Mouse (Mus musculus) midbrain, embryonic 11.5 days (tissue): ENCODE measurements around the gene Wnt10a. TPM values are rescaled to one million over a fixed set of nuclear protein-coding genes. Genes with fewer than 3 reads are reported as not detected.

Experiments
- ATAC-seq: fragments of 200-750 bp; cut with Nextera tagmentation; 2 replicates; pipeline ENCODE4 v1.8.0; 2017; ENCODE audit warnings: moderate TSS enrichment, moderate library complexity; ENCODE audit not compliant: low FRiP score
- DNase-seq: peaks from one replicate; pipeline ENCODE4 v3.0.0; 2015; ENCODE audit warnings: low spot score; ENCODE audit errors: missing footprints
- H3K27ac ChIP-seq: fragments of 300-500 bp; sonication (generic); 2 replicates; pipeline ENCODE4 v1.5.1; 2014; ENCODE audit warnings: low read depth, low read length
- H3K27me3 ChIP-seq: fragments of 300-500 bp; sonication (generic); 2 replicates; pipeline ENCODE4 v1.6.1; 2014; ENCODE audit warnings: mild to moderate bottlenecking, low read length, moderate library complexity, mixed read lengths; ENCODE audit not compliant: control insufficient read depth, insufficient read depth
- H3K36me3 ChIP-seq: fragments of 300-500 bp; sonication (generic); 2 replicates; pipeline ENCODE4 v1.6.1; 2014; ENCODE audit warnings: mild to moderate bottlenecking, low read length, moderate library complexity, mixed read lengths; ENCODE audit not compliant: control insufficient read depth, insufficient read depth
- H3K4me1 ChIP-seq: fragments of 300-500 bp; sonication (generic); 2 replicates; pipeline ENCODE4 v1.6.1; 2014; ENCODE audit warnings: low read length; ENCODE audit not compliant: control insufficient read depth, insufficient read depth
- H3K4me2 ChIP-seq: fragments of 300-500 bp; sonication (generic); 2 replicates; pipeline ENCODE4 v1.6.1; 2014; ENCODE audit warnings: mild to moderate bottlenecking, moderate library complexity
- H3K4me3 ChIP-seq: fragments of 300-500 bp; sonication (generic); 2 replicates; pipeline ENCODE4 v1.5.1; 2014; ENCODE audit warnings: low read depth, low read length
- H3K9ac ChIP-seq: fragments of 300-500 bp; sonication (generic); 2 replicates; pipeline ENCODE4 v1.6.1; 2014; ENCODE audit warnings: low read length
- H3K9me3 ChIP-seq: fragments of 300-500 bp; sonication (generic); 2 replicates; pipeline ENCODE4 v1.6.1; 2016; ENCODE audit warnings: low read length; ENCODE audit not compliant: control insufficient read depth
- WGBS: fragments of 180-500 bp; shearing (Covaris S2); extraction: QIAGEN DNeasy Blood & Tissue Kit; methylation state at CpG from one replicate; pipeline ENCODE4 v1.1.7; 2014; 5-methylcytosine and 5-hydroxymethylcytosine counted together
- polyA plus RNA-seq: library from polyadenylated mRNA; unstranded; fragments of >200 nt; fragmentation: Nextera tagmentation; extraction: Ambion mirVana; gene quantifications from 2 replicates; pipeline ENCODE4 v1.2.1, GENCODE M21; 2014

Wnt10a gene
- polyA plus RNA-seq, 1 experiment from 2014 or later: 2.3 TPM

GRCm38 (mm10) chr1:74794487-74795144, 3.3 kb downstream of the Wnt10a start:
- Histone ChIP-seq H3K9ac (peak overlapping the region; percentile 12; the same call in 1 of the 2 replicates), H3K4me2 (peak overlapping the region; percentile 43), H3K27me3 (peaks cover 84% of the 10 kb centered on the region), H3K9me3 (no peaks in the 10 kb centered on the region), H3K27ac (no peak overlapping the region), H3K36me3 (no peaks in the 10 kb centered on the region), H3K4me1 (peaks cover 35% of the 10 kb centered on the region), H3K4me3 (peak overlapping the region; percentile 19; the same call in 1 of the 2 replicates)
- DNase-seq (peak; percentile 94), ATAC-seq (peak; percentile 26)
- under 1% methylated on average over 29 of the region's 38 CpGs for WGBS

DNA sequence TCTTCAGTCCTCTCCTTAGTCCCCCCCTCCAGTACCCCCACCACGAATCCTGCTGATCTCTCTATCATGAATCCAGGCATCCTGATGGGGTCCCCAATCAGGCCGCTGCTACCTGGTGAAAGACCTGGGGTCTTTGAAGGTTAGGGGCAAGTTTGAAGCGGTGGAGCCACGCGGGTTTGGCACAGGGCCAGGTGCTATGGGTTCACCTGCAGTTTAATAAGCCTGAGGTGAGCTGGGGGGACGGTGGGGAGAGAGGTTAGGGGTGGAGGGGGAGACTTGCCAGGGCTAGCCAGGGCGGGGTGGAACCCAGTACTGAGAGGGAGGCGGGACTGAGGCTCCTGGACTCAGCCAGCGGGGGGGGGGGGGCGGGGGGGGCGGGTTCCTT, 3.8 kb downstream of the Wnt10a start:
- Histone ChIP-seq H3K9me3 (no peaks in the 10 kb centered on the region), H3K36me3 (no peaks in the 10 kb centered on the region), H3K27me3 (peaks cover 84% of the 10 kb centered on the region), H3K4me1 (peaks cover 35% of the 10 kb centered on the region), H3K9ac (no peak overlapping the region), H3K27ac (no peak overlapping the region), H3K4me2 (peak overlapping the region; percentile 43), H3K4me3 (peak overlapping the region; percentile 19; the same call in 1 of the 2 replicates)
- WGBS: 4% methylated on average over 6 of the region's 11 CpGs
- no peak for DNase-seq
- ATAC-seq: no peak

GRCm38 (mm10) chr1:74797459-74797858, 6.1 kb downstream of the Wnt10a start:
- Histone ChIP-seq H3K9ac (no peak overlapping the region), H3K9me3 (no peaks in the 10 kb centered on the region), H3K27me3 (peaks cover 82% of the 10 kb centered on the region), H3K4me3 (no peak overlapping the region), H3K4me2 (no peak overlapping the region), H3K27ac (no peak overlapping the region), H3K4me1 (peaks cover 30% of the 10 kb centered on the region), H3K36me3 (no peaks in the 10 kb centered on the region)
- peak; percentile 82 for ATAC-seq
- 7% methylated on average over 5 of the region's 5 CpGs for WGBS
- peak; percentile 92 for DNase-seq

DNA sequence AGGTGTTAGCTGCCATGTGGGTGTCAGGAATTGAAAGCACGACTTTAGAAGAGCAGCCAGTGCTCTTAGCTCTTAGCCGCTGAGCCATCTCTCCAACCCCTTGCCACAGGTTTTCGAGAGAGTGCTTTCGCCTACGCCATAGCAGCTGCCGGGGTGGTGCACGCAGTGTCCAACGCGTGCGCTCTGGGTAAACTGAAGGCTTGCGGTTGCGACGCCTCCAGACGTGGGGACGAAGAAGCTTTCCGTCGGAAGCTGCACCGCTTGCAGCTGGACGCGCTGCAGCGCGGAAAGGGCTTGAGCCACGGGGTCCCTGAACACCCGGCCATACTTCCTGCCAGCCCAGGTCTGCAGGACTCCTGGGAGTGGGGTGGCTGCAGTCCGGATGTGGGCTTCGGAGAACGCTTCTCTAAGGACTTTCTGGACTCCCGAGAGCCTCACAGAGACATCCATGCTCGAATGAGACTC, 9.1 kb downstream of the Wnt10a start:
- Histone ChIP-seq H3K36me3 (no peaks in the 10 kb centered on the region), H3K27ac (no peak overlapping the region), H3K4me1 (peaks cover 24% of the 10 kb centered on the region), H3K4me3 (peak overlapping the region; percentile 11; the same call in 1 of the 2 replicates), H3K9me3 (no peaks in the 10 kb centered on the region), H3K27me3 (peaks cover 82% of the 10 kb centered on the region), H3K4me2 (peak overlapping the region; percentile 30), H3K9ac (no peak overlapping the region)
- ATAC-seq (no peak), DNase-seq (peak; percentile 95)
- under 1% methylated on average over 29 of the region's 29 CpGs for WGBS

- H3K4me3 ChIP-seq: no peak overlapping the region
- no peak overlapping the region for H3K27ac ChIP-seq
- ATAC-seq (no peak), DNase-seq (peak; percentile 92)
- H3K4me1 ChIP-seq: peaks cover 27% of the 10 kb centered on the region
- WGBS: 12% methylated on average over 6 of the region's 6 CpGs
- no peaks in the 10 kb centered on the region for H3K36me3 ChIP-seq
- no peak overlapping the region for H3K4me2 ChIP-seq
- no peaks in the 10 kb centered on the region for H3K9me3 ChIP-seq
- H3K27me3 ChIP-seq: peaks cover 82% of the 10 kb centered on the region
- H3K9ac ChIP-seq: no peak overlapping the region
These were observed 10.4 kb downstream of the Wnt10a start for GRCm38 (mm10) chr1:74801631-74802140.

GRCm38 (mm10) chr1:74802795-74803656, 11.7 kb downstream of the Wnt10a start:
- Histone ChIP-seq H3K4me1 (peaks cover 33% of the 10 kb centered on the region), H3K9me3 (no peaks in the 10 kb centered on the region), H3K9ac (peak overlapping the region; percentile 48), H3K4me2 (peak overlapping the region; percentile 70), H3K27me3 (peaks cover 95% of the 10 kb centered on the region), H3K27ac (no peak overlapping the region), H3K4me3 (peak overlapping the region; percentile 34), H3K36me3 (no peaks in the 10 kb centered on the region)
- under 1% methylated on average over 56 of the region's 57 CpGs for WGBS
- DNase-seq: peak; percentile 96
- peak; percentile 43 for ATAC-seq

DNA sequence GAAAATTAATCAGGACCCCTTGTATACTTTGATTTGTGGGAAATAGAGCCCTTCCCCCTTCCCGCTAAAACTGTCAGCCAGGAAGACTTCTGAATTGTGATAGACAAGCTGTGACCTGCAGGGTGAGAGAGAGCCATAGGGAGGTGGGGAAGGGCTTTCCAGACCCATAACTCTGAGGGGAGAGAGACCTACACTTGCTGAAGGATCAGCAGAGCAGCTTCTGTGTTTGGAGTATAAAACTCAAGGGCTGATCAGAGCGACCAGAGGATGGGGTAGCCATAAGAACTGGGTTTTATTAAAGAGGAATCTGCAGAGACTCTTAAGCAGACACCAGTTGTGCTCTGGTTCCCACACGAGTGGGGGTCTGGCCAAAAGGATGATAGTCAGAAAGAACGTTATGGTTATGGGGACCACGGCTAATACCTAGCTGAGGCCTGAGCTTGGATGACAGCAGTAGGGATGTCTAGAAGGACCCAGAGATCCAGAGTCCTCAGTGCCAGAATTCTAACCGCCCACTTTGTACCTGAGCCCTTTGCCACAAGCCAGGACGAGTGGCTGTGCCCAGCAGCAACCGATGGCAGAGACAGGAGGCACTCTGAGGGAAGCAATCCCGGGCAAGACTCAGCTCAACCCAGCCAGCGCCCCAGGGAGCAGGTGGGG, 13.0 kb downstream of the Wnt10a start:
- WGBS: 8% methylated on average over 10 of the region's 10 CpGs
- H3K27ac ChIP-seq: no peak overlapping the region
- no peak overlapping the region; the same call in 1 of the 2 replicates for H3K4me2 ChIP-seq
- H3K4me1 ChIP-seq: peaks cover 38% of the 10 kb centered on the region
- ATAC-seq (no peak), DNase-seq (peak; percentile 90)
- H3K27me3 ChIP-seq: peaks cover 85% of the 10 kb centered on the region
- H3K4me3 ChIP-seq: no peak overlapping the region
- no peaks in the 10 kb centered on the region for H3K9me3 ChIP-seq
- H3K9ac ChIP-seq: no peak overlapping the region
- H3K36me3 ChIP-seq: no peaks in the 10 kb centered on the region

GRCm38 (mm10) chr1:74805340-74805835, 14.1 kb downstream of the Wnt10a start:
- no peak for ATAC-seq
- Histone ChIP-seq H3K4me1 (peaks cover 38% of the 10 kb centered on the region), H3K36me3 (no peaks in the 10 kb centered on the region), H3K27me3 (peaks cover 74% of the 10 kb centered on the region), H3K27ac (no peak overlapping the region), H3K4me3 (no peak overlapping the region), H3K9ac (no peak overlapping the region), H3K4me2 (no peak overlapping the region), H3K9me3 (no peaks in the 10 kb centered on the region)
- no peak for DNase-seq
- 21% methylated on average over 4 of the region's 4 CpGs for WGBS
